Mouse (Mus musculus) MEL (cell line): ENCODE data around the gene Olfr730. TPM values are rescaled to one million over a fixed set of nuclear protein-coding genes. Genes with fewer than 3 reads are reported as not detected.

Source experiments
- DNase-seq: peaks from one replicate; pipeline ENCODE4 v3.0.0; 2011; ENCODE audit warnings: low read depth, low spot score
- H3K27ac ChIP-seq: 2 replicates; pipeline ENCODE4 v1.5.1; 2012; ENCODE audit warnings: low read depth, mild to moderate bottlenecking, control low read depth, low read length, moderate library complexity; ENCODE audit not compliant: control insufficient read depth
- H3K27me3 ChIP-seq, 2 experiments: fragments of 150-350 bp in 1 of 2; sonication (generic) in 1 of 2; 2 replicates each; pipeline ENCODE4 v1.6.1; 2012; ENCODE audit warnings: low read length in 2 of 2, mild to moderate bottlenecking in 2 of 2, improper control_type of control experiment in 1 of 2, moderate library complexity in 1 of 2; ENCODE audit not compliant: insufficient read depth in 2 of 2, control insufficient read depth in 1 of 2
- H3K36me3 ChIP-seq, 2 experiments: 2 replicates each; pipeline ENCODE4 v1.6.1; 2012 to 2014; ENCODE audit warnings: low read length in 2 of 2, improper control_type of control experiment in 1 of 2, inconsistent platforms in 1 of 2, mild to moderate bottlenecking in 1 of 2; ENCODE audit not compliant: insufficient read depth in 2 of 2, control insufficient read depth in 1 of 2
- H3K4me1 ChIP-seq, 2 experiments: fragments of 150-350 bp in 1 of 2; sonication (generic) in 1 of 2; 2 replicates each; pipeline ENCODE4 v1.6.1; 2012; ENCODE audit warnings: low read length in 2 of 2, improper control_type of control experiment in 1 of 2, mild to moderate bottlenecking in 1 of 2; ENCODE audit not compliant: insufficient read depth in 2 of 2, control insufficient read depth in 1 of 2
- H3K4me3 ChIP-seq, 2 experiments: fragments of 150-350 bp in 1 of 2; sonication (generic) in 1 of 2; 2 replicates each; pipeline ENCODE4 v1.5.1; 2012; ENCODE audit warnings: low read depth in 2 of 2, low read length in 2 of 2, mild to moderate bottlenecking in 2 of 2, moderate library complexity in 2 of 2, control low read depth in 1 of 2, improper control_type of control experiment in 1 of 2; ENCODE audit not compliant: control insufficient read depth in 1 of 2, insufficient read depth in 1 of 2
- H3K79me2 ChIP-seq: 2 replicates; pipeline ENCODE4 v1.6.1; 2012; ENCODE audit warnings: mild to moderate bottlenecking, low read length, moderate library complexity; ENCODE audit not compliant: control insufficient read depth, poor library complexity, insufficient read depth
- H3K9ac ChIP-seq: 2 replicates; pipeline ENCODE4 v1.6.1; 2012; ENCODE audit warnings: low read depth, mild to moderate bottlenecking, control low read depth, low read length, moderate library complexity; ENCODE audit not compliant: control insufficient read depth, poor library complexity, severe bottlenecking
- H3K9me3 ChIP-seq: fragments of 150-350 bp; sonication (generic); replicated peaks from 2 replicates; pipeline ENCODE4 v1.6.1; 2012; ENCODE audit warnings: mild to moderate bottlenecking, low read length, improper control_type of control experiment, moderate library complexity; ENCODE audit not compliant: insufficient read depth
- BHLHE40 ChIP-seq: IDR thresholded peaks from 2 replicates; pipeline ENCODE4 v1.6.1; 2012; ENCODE audit warnings: low read depth, mild to moderate bottlenecking, inconsistent platforms, low read length, improper control_type of control experiment, borderline replicate concordance
- CHD1 ChIP-seq: IDR thresholded peaks from 2 replicates; pipeline ENCODE4 v1.6.1; 2012; ENCODE audit warnings: low read depth, mild to moderate bottlenecking, inconsistent platforms, low read length, improper control_type of control experiment
- CTCF ChIP-seq, 3 experiments: IDR thresholded peaks in 2 of 3; conservative IDR thresholded peaks in 1 of 3; 2 replicates each; pipeline ENCODE4 v1.5.1; 2011 to 2012; ENCODE audit warnings: low read length in 3 of 3, low read depth in 2 of 3, mild to moderate bottlenecking in 2 of 3, improper control_type of control experiment in 1 of 3, inconsistent platforms in 1 of 3, mixed read lengths in 1 of 3, moderate library complexity in 1 of 3; ENCODE audit not compliant: control insufficient read depth in 1 of 3, insufficient read depth in 1 of 3, poor library complexity in 1 of 3, severe bottlenecking in 1 of 3
- ELF1 ChIP-seq: IDR thresholded peaks from 2 replicates; pipeline ENCODE4 v1.6.1; 2014; ENCODE audit warnings: low read depth, mild to moderate bottlenecking, inconsistent platforms, low read length, improper control_type of control experiment, moderate library complexity
- EP300 ChIP-seq, 2 experiments: IDR thresholded peaks; 2 replicates each; pipeline ENCODE4 v1.6.1; 2011; ENCODE audit warnings: improper control_type of control experiment in 2 of 2, low read length in 2 of 2, low read depth in 1 of 2, mild to moderate bottlenecking in 1 of 2
- GABPA ChIP-seq: IDR thresholded peaks from 2 replicates; pipeline ENCODE4 v1.6.1; 2012; ENCODE audit warnings: low read depth, mild to moderate bottlenecking, inconsistent platforms, low read length, improper control_type of control experiment, moderate library complexity
- GATA1 ChIP-seq: IDR thresholded peaks from 2 replicates; pipeline ENCODE4 v1.6.1; 2011; ENCODE audit warnings: low read depth, low read length, improper control_type of control experiment
- HCFC1 ChIP-seq: IDR thresholded peaks from 2 replicates; pipeline ENCODE4 v1.6.1; 2012; ENCODE audit warnings: low read depth, mild to moderate bottlenecking, inconsistent platforms, low read length, improper control_type of control experiment, moderate library complexity
- MAX ChIP-seq: IDR thresholded peaks from 2 replicates; pipeline ENCODE4 v1.6.1; 2011; ENCODE audit warnings: low read length, improper control_type of control experiment
- MAZ ChIP-seq: IDR thresholded peaks from 2 replicates; pipeline ENCODE4 v1.6.1; 2012; ENCODE audit warnings: low read depth, mild to moderate bottlenecking, inconsistent platforms, low read length, improper control_type of control experiment
- MXI1 ChIP-seq: IDR thresholded peaks from 2 replicates; pipeline ENCODE4 v1.6.1; 2011; ENCODE audit warnings: mild to moderate bottlenecking, low read depth, low read length, improper control_type of control experiment
- NELFE ChIP-seq: IDR thresholded peaks from 2 replicates; pipeline ENCODE4 v1.6.1; 2011; ENCODE audit warnings: low read depth, low read length, improper control_type of control experiment
- RAD21 ChIP-seq: IDR thresholded peaks from 2 replicates; pipeline ENCODE4 v1.6.1; 2011; ENCODE audit warnings: mild to moderate bottlenecking, low read depth, low read length, improper control_type of control experiment
- RCOR1 ChIP-seq: IDR thresholded peaks from 2 replicates; pipeline ENCODE4 v1.6.1; 2012; ENCODE audit warnings: low read depth, mild to moderate bottlenecking, inconsistent platforms, low read length, improper control_type of control experiment
- SIN3A ChIP-seq: IDR thresholded peaks from 2 replicates; pipeline ENCODE4 v1.6.1; 2012; ENCODE audit warnings: low read length, improper control_type of control experiment, inconsistent platforms
- TAL1 ChIP-seq: IDR thresholded peaks from 2 replicates; pipeline ENCODE4 v1.6.1; 2012; ENCODE audit warnings: mild to moderate bottlenecking, inconsistent platforms, low read length, moderate library complexity, mixed read lengths
- UBTF ChIP-seq: IDR thresholded peaks from 2 replicates; pipeline ENCODE4 v1.6.1; 2012; ENCODE audit warnings: low read depth, mild to moderate bottlenecking, inconsistent platforms, low read length, improper control_type of control experiment, moderate library complexity, borderline replicate concordance; ENCODE audit not compliant: insufficient read depth
- ZC3H11A ChIP-seq: IDR thresholded peaks from 2 replicates; pipeline ENCODE4 v1.6.1; 2012; ENCODE audit warnings: low read depth, mild to moderate bottlenecking, inconsistent platforms, low read length, improper control_type of control experiment
- polyA plus RNA-seq, 2 experiments: library from polyadenylated mRNA; stranded (reverse) in 1 of 2; unstranded in 1 of 2; fragments of >175 nt in 1 of 2; fragments of >200 nt in 1 of 2; gene quantifications; 2 replicates each; pipeline versions ENCODE4 v1.2.1 to v1.2.4; 2012; ENCODE audit warnings: low replicate concordance in 2 of 2, low read depth in 1 of 2; ENCODE audit not compliant: insufficient read length in 2 of 2, insufficient read depth in 1 of 2, missing spikeins in 1 of 2
- total RNA-seq: library from RNA; depleted of rRNA; stranded (reverse); fragments of 300-350 nt; gene quantifications from 2 replicates; pipeline ENCODE4 v1.2.3, GENCODE M21; 2012; rRNA removed

The Olfr730 gene
- total and polyA plus RNA-seq, 3 experiments: not detected

GRCm38 (mm10) chr14:50142580-50142979 is 45.4 kb downstream of the Olfr730 start, which contains the start of gene Olfr728:
Gene Olfr728, minus strand, starts transcription at chr14:50142680.
- H3K36me3 ChIP-seq: no peaks in the 10 kb centered on the region
- no peak within 1 kb of the TSS for H3K27ac ChIP-seq
- no peaks in the 10 kb centered on the region for H3K27me3 ChIP-seq
- no peaks in the 10 kb centered on the region for H3K79me2 ChIP-seq
- H3K9me3 ChIP-seq: no peaks in the 10 kb centered on the region
- no peaks in the 10 kb centered on the region for H3K4me1 ChIP-seq
- TF ChIP-seq SIN3A: no peak
- no peak for TF ChIP-seq MAX
- TF ChIP-seq ZC3H11A: no peak
- no peak for TF ChIP-seq MXI1
- no peak for TF ChIP-seq GABPA
- TF ChIP-seq NELFE: no peak
- TF ChIP-seq RAD21: no peak
- no peak for TF ChIP-seq CHD1
- TF ChIP-seq UBTF: no peak
- no peak for TF ChIP-seq ELF1
- no peak for TF ChIP-seq GATA1
- TF ChIP-seq BHLHE40: no peak
- no peak for TF ChIP-seq RCOR1
- TF ChIP-seq CTCF (IDR thresholded peaks at IDR 0.05 in 2 of 3, conservative IDR thresholded peaks at IDR 0.05 in 1 of 3; ENCODE audit: control insufficient read depth in 1 of 3, insufficient read depth in 1 of 3, low read depth in 2 of 3, low read length in 3 of 3, poor library complexity in 1 of 3, severe bottlenecking in 1 of 3): no peak
- TF ChIP-seq HCFC1: no peak
- no peak for TF ChIP-seq TAL1
- no peak for TF ChIP-seq MAZ
- TF ChIP-seq EP300 (IDR thresholded peaks at IDR 0.05; ENCODE audit: low read depth in 1 of 2, low read length in 2 of 2): no peak
- TF ChIP-seq, all 39 proteins: peak for 0
- Histone ChIP-seq H3K4me3 (no peak within 1 kb of the TSS), H3K9ac (no peak within 1 kb of the TSS)
- no peak for DNase-seq

Other genes starting within 250 kb of the Olfr730 start
- not detected in 2 replicates for gene Olfr724, start 224.9 kb downstream of the Olfr730 start, total RNA-seq
- gene Olfr724, start 224.9 kb downstream of the Olfr730 start, polyA plus RNA-seq: not detected
- gene Olfr725, start 147.8 kb downstream of the Olfr730 start, total RNA-seq: not detected in 2 replicates
- gene Olfr725, start 147.8 kb downstream of the Olfr730 start, polyA plus RNA-seq: not detected
- gene Olfr726, start 97.2 kb downstream of the Olfr730 start, total RNA-seq: not detected in 2 replicates
- gene Olfr726, start 97.2 kb downstream of the Olfr730 start, polyA plus RNA-seq: not detected
- not detected in 2 replicates for gene Olfr727, start 65.0 kb downstream of the Olfr730 start, total RNA-seq
- not detected for gene Olfr727, start 65.0 kb downstream of the Olfr730 start, polyA plus RNA-seq
- gene Olfr728, start 45.5 kb downstream of the Olfr730 start, total RNA-seq: not detected in 2 replicates
- gene Olfr728, start 45.5 kb downstream of the Olfr730 start, polyA plus RNA-seq: not detected
- gene Olfr729, start 35.3 kb downstream of the Olfr730 start, total RNA-seq: not detected in 2 replicates
- under 1 TPM in 1 of 2 experiments, not detected in 1; 0.04 TPM for gene Olfr729, start 35.3 kb downstream of the Olfr730 start, polyA plus RNA-seq
- gene Olfr731, start 53.7 kb upstream of the Olfr730 start, total RNA-seq: not detected in 2 replicates
- gene Olfr731, start 53.7 kb upstream of the Olfr730 start, polyA plus RNA-seq: not detected
- not detected in 2 replicates for gene Olfr732, start 96.0 kb upstream of the Olfr730 start, total RNA-seq
- gene Olfr732, start 96.0 kb upstream of the Olfr730 start, polyA plus RNA-seq: not detected
- not detected in 2 replicates for gene Olfr733, start 113.3 kb upstream of the Olfr730 start, total RNA-seq
- gene Olfr733, start 113.3 kb upstream of the Olfr730 start, polyA plus RNA-seq: not detected
- not detected in 2 replicates for gene Olfr734, start 138.6 kb upstream of the Olfr730 start, total RNA-seq
- gene Olfr734, start 138.6 kb upstream of the Olfr730 start, polyA plus RNA-seq: not detected
- not detected in 2 replicates for gene Olfr735, start 160.7 kb upstream of the Olfr730 start, total RNA-seq
- not detected for gene Olfr735, start 160.7 kb upstream of the Olfr730 start, polyA plus RNA-seq
- gene Tlr11, start 169.7 kb upstream of the Olfr730 start, total RNA-seq: not detected in 2 replicates
- gene Tlr11, start 169.7 kb upstream of the Olfr730 start, polyA plus RNA-seq: not detected
- not detected in 2 replicates for gene Olfr736, start 193.0 kb upstream of the Olfr730 start, total RNA-seq
- not detected for gene Olfr736, start 193.0 kb upstream of the Olfr730 start, polyA plus RNA-seq
- gene Olfr738, start 219.4 kb upstream of the Olfr730 start, total RNA-seq: not detected in 2 replicates
- gene Olfr738, start 219.4 kb upstream of the Olfr730 start, polyA plus RNA-seq: not detected
- gene Olfr739, start 230.4 kb upstream of the Olfr730 start, total RNA-seq: not detected in 2 replicates
- not detected for gene Olfr739, start 230.4 kb upstream of the Olfr730 start, polyA plus RNA-seq